Mouse (Mus musculus) G1E (cell line): Measurements from ENCODE around the gene Lrmda. TPM values are rescaled to one million over a fixed set of nuclear protein-coding genes. Genes with fewer than 3 reads are reported as not detected.

ENCODE experiments used
- ATAC-seq: 2 replicates; pipeline ENCODE4 v1.8.0; 2016; ENCODE audit warnings: mild to moderate bottlenecking; ENCODE audit not compliant: insufficient number of reproducible peaks, poor library complexity, low FRiP score, severe bottlenecking; ENCODE audit errors: extremely low read depth
- DNase-seq: peaks from one replicate; pipeline ENCODE4 v3.0.0; 2012; ENCODE audit warnings: low spot score
- H3K27me3 ChIP-seq: 2 replicates; pipeline ENCODE4 v1.6.1; 2012; ENCODE audit warnings: mild to moderate bottlenecking, low read length, inconsistent platforms; ENCODE audit not compliant: insufficient read depth
- H3K36me3 ChIP-seq: replicated peaks from 2 replicates; pipeline ENCODE3; 2012; ENCODE audit warnings: mild to moderate bottlenecking, inconsistent platforms
- H3K4me1 ChIP-seq: 2 replicates; pipeline ENCODE4 v1.6.1; 2012; ENCODE audit warnings: low read depth, low read length, inconsistent platforms, mixed read lengths; ENCODE audit not compliant: insufficient read depth
- H3K4me3 ChIP-seq: 2 replicates; pipeline ENCODE4 v1.5.1; 2012; ENCODE audit warnings: low read depth, mild to moderate bottlenecking, inconsistent platforms, low read length, moderate library complexity, mixed read lengths
- H3K9me3 ChIP-seq: replicated peaks from 2 replicates; pipeline ENCODE4 v1.6.1; 2012; ENCODE audit warnings: inconsistent platforms
- CTCF ChIP-seq: IDR thresholded peaks from 2 replicates; pipeline ENCODE4 v1.5.1; 2012; ENCODE audit warnings: low read depth, low read length, inconsistent platforms, mixed read lengths
- GATA1 ChIP-seq: IDR thresholded peaks from 2 replicates; pipeline ENCODE4 v1.6.1; 2012; ENCODE audit warnings: borderline replicate concordance, low read length, inconsistent platforms, mixed read lengths
- GATA2 ChIP-seq: IDR thresholded peaks from 2 replicates; pipeline ENCODE4 v1.6.1; 2012; ENCODE audit warnings: low read depth, low read length, inconsistent platforms, borderline replicate concordance
- POLR2AphosphoS5 ChIP-seq: IDR thresholded peaks from 2 replicates; pipeline ENCODE4 v1.6.1; 2012; ENCODE audit warnings: low read depth, low read length, inconsistent platforms; ENCODE audit not compliant: insufficient replicate concordance
- TAL1 ChIP-seq: conservative IDR thresholded peaks from 2 replicates; pipeline ENCODE4 v1.6.1; 2012; ENCODE audit warnings: low read depth, low read length, inconsistent platforms, mixed read lengths
- polyA plus RNA-seq: library from polyadenylated mRNA; stranded (reverse); fragments of >175 nt; gene quantifications from 2 replicates; pipeline ENCODE4 v1.2.3, GENCODE M21; 2012
- total RNA-seq, 2 experiments: library from RNA; stranded (forward) in 1 of 2; stranded (reverse) in 1 of 2; fragments of 200-1000 nt in 1 of 2; fragments of >200 nt in 1 of 2; fragmentation: Nextera tagmentation in 1 of 2; gene quantifications; 2 replicates each; pipeline ENCODE4 v1.2.3; 2014 to 2017

The Lrmda gene
- total and polyA plus RNA-seq, 3 experiments, result not detected

DNA sequence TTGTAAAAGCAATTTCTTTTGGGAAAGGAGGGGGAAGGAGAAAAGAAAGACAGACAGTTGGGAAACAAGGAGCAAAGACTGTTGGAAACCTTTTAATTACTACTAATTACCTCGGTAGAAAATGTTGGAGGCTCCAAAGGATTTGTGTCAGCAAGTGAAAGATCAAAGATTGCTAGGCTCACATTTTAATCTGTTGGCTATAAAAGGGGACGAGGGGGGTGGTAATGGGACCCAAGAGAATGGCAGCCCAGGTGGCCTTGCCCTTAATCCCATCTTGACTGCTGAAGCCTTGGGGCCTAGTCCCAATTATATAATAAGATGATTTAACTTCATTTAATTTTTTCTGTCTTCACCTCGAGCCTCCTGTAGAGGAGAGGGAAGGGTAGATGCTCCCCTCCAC lies 533.3 kb downstream of the Lrmda start:
- H3K9me3 ChIP-seq, result peaks cover 7% of the 10 kb centered on the region; the same call in 1 of the 2 replicates
- no peaks in the 10 kb centered on the region for H3K36me3 ChIP-seq
- no peaks in the 10 kb centered on the region for H3K4me1 ChIP-seq
- no peaks in the 10 kb centered on the region for H3K27me3 ChIP-seq
- H3K4me3 ChIP-seq, result no peak overlapping the region
- DNase-seq, result no peak
- ATAC-seq, result no peak
- no peak for TF ChIP-seq GATA2
- TF ChIP-seq POLR2AphosphoS5, result no peak
- TF ChIP-seq GATA1, result no peak
- no peak for TF ChIP-seq CTCF
- TF ChIP-seq TAL1, result no peak

DNA sequence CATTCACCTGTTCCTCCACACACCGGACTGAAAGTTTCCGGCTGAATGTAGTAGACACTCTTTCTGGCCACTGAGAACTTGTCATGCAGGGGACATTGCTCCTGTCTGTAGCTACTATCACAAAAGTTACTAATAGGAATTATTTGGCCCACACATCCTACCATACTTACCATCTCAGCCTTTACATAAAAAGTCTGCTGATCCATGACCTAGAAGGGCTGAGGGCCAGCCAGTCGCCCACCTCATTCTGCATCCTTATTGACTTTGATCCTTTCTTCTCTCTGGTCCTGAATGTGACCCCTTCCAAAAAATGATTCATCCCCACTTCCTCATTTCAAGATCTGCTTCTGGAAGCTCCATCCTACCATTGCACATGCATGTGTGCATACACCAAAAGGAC lies 534.2 kb downstream of the Lrmda start:
- no peak for TF ChIP-seq GATA1
- TF ChIP-seq CTCF, result no peak
- TF ChIP-seq POLR2AphosphoS5, result no peak
- no peak for TF ChIP-seq TAL1
- TF ChIP-seq GATA2, result no peak
- ATAC-seq (no peak), DNase-seq (no peak)
- no peaks in the 10 kb centered on the region for H3K27me3 ChIP-seq
- no peak overlapping the region for H3K4me3 ChIP-seq
- H3K36me3 ChIP-seq, result no peaks in the 10 kb centered on the region
- no peaks in the 10 kb centered on the region for H3K4me1 ChIP-seq
- H3K9me3 ChIP-seq, result peaks cover 10% of the 10 kb centered on the region; the same call in 1 of the 2 replicates

DNA sequence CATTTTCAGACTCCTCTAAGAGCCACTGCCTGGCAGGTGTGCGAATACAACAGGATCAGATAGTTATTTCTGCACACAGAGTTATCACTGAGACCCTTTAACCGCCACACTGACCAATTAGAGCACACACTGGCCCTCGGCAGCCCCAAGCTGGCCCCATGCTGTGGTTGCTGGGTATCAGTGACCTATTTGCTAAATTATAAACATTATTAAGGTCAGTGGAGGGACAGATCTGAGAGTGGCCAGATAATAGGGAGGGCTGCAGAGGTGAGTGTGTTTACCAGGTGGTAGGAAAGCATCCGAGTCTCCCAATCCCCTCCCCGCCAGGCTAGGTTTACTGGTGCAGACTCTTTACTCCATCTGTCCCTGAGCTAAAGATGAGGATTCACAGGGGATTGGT lies 553.0 kb downstream of the Lrmda start:
- H3K9me3 ChIP-seq, result peaks cover 14% of the 10 kb centered on the region
- H3K4me3 ChIP-seq, result no peak overlapping the region
- no peaks in the 10 kb centered on the region for H3K36me3 ChIP-seq
- TF ChIP-seq CTCF (no peak), GATA1 (no peak), TAL1 (no peak), POLR2AphosphoS5 (no peak), GATA2 (no peak)
- no peaks in the 10 kb centered on the region for H3K4me1 ChIP-seq
- H3K27me3 ChIP-seq, result no peaks in the 10 kb centered on the region
- DNase-seq (no peak), ATAC-seq (no peak)

DNA sequence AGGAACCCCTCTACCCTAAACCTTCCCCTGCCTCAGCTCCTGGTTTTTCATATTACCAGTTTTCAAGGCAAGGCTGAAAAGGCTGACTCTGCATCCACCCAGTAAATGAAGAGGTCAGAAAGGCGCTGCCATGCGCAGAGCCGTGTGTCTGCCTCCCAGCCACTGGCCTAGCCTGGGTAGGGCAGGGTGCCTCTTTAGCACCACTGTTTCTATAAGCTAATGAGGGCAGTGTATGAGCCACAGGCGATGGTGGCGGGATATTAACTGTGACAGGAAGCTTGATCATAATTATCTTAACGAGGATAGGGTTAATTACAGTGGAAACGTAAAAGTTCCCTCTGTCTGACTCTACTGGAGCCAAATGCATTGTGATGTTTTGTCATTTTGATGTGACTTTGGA lies 554.1 kb downstream of the Lrmda start:
- Histone ChIP-seq H3K36me3 (no peaks in the 10 kb centered on the region), H3K27me3 (no peaks in the 10 kb centered on the region), H3K9me3 (peaks cover 14% of the 10 kb centered on the region), H3K4me3 (no peak overlapping the region), H3K4me1 (no peaks in the 10 kb centered on the region)
- ATAC-seq, result no peak
- DNase-seq, result no peak
- no peak for TF ChIP-seq POLR2AphosphoS5
- no peak for TF ChIP-seq TAL1
- TF ChIP-seq CTCF, result no peak
- TF ChIP-seq GATA1, result no peak
- no peak for TF ChIP-seq GATA2

DNA sequence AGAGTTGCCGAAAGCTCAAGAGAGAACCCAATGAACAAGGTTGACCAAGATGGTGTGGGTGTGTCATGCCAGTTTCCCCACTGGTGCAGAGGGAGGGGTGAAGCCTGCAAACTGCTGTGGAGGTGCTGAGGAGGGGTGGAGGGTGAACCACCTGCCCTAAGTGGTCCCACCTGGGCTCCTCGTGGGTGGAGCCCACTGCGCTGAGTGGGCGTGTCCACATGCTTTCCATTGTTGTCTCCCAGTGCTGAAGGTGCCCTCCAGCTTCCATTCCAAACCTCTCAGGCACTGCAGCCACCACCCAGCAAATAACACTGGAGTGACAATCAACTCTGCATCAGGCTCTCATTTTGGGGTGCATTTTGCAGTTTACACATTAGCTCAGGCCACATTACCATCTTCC lies 554.5 kb downstream of the Lrmda start:
- Histone ChIP-seq H3K27me3 (no peaks in the 10 kb centered on the region), H3K4me1 (no peaks in the 10 kb centered on the region), H3K4me3 (no peak overlapping the region), H3K36me3 (no peaks in the 10 kb centered on the region), H3K9me3 (peaks cover 16% of the 10 kb centered on the region)
- no peak for TF ChIP-seq GATA2
- no peak for TF ChIP-seq CTCF
- TF ChIP-seq TAL1, result no peak
- no peak for TF ChIP-seq POLR2AphosphoS5
- TF ChIP-seq GATA1, result no peak
- ATAC-seq (no peak), DNase-seq (no peak)

DNA sequence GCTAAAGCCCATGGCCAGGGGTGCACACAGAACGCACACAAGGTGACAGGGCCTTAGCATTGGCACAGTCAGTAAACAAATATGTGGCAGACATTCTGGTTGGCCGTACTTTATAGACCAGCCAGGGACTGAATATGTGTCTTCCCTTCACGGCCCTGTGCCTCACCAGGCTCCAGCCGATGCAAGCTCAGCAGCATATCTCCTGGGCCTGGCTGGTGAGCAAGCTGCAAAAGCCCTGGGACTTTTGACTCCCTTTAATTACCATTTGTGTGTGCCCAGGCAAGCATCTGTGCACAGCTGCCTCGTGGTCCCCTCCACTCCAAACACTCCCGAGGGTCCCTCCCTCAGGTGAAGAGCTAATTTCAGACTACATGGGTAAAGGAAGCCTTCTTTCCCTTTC lies 556.9 kb downstream of the Lrmda start:
- DNase-seq (no peak), ATAC-seq (no peak)
- peaks cover 28% of the 10 kb centered on the region for H3K9me3 ChIP-seq
- no peak for TF ChIP-seq CTCF
- TF ChIP-seq TAL1, result no peak
- no peak for TF ChIP-seq GATA2
- no peak for TF ChIP-seq POLR2AphosphoS5
- TF ChIP-seq GATA1, result no peak
- no peaks in the 10 kb centered on the region for H3K27me3 ChIP-seq
- H3K4me1 ChIP-seq, result no peaks in the 10 kb centered on the region
- H3K36me3 ChIP-seq, result no peaks in the 10 kb centered on the region
- no peak overlapping the region for H3K4me3 ChIP-seq

DNA sequence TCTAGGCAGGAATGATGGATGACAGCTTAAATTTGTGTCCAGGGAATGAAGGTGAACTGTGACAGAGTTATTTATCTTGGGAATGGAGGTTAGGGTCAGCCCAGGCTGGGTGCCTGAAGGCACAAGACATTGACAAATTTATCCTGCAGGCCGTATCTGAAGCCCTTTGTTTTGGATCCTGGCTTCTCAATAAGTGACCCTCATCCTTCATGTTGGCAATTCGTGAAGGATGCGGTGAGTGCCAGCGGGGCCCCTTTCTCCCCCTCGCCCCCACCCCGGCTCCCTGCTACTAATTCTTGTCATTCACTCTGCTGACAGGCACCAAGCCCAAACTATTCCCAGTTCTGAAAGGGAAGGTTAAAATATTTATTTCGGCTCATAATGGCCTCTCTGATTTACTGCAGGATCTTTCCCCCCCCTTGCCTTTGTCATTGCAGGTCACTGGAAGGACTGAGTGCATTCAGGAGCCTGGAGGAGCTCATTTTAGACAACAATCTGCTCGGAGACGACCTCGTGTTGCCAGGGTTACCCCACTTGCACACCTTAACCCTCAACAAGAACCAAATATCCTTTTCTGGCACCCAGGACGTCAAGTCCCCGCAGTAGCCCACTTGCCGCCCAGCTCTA lies 558.0 kb downstream of the Lrmda start:
- no peak for ATAC-seq
- H3K36me3 ChIP-seq, result no peaks in the 10 kb centered on the region
- no peak for TF ChIP-seq CTCF
- no peak for TF ChIP-seq TAL1
- TF ChIP-seq POLR2AphosphoS5, result no peak
- no peak for TF ChIP-seq GATA2
- no peak for TF ChIP-seq GATA1
- DNase-seq, result no peak
- H3K27me3 ChIP-seq, result no peaks in the 10 kb centered on the region
- peaks cover 28% of the 10 kb centered on the region for H3K9me3 ChIP-seq
- H3K4me3 ChIP-seq, result no peak overlapping the region
- no peaks in the 10 kb centered on the region for H3K4me1 ChIP-seq
